Mouse (Mus musculus) brain, embryonic 14.5 days (tissue): ENCODE measurements at regions not wholly inside any gene's neighbourhood (a gene's known extent, or its start where the extent isn't known, plus 50 kb on each side); places are given as distances from the start of the nearest gene placed in this dataset.

Experiments
- CTCF ChIP-seq: fragments of 200-500 bp; IDR thresholded peaks from 2 replicates; pipeline ENCODE4 v1.5.1; 2012; ENCODE audit warnings: inconsistent platforms, mild to moderate bottlenecking, moderate library complexity, borderline replicate concordance; ENCODE audit not compliant: insufficient read depth, insufficient read length; ENCODE audit errors: extremely low read depth
- POLR2A ChIP-seq: fragments of 200-500 bp; IDR thresholded peaks from 2 replicates; pipeline ENCODE4 v1.6.1; 2012; ENCODE audit warnings: mild to moderate bottlenecking, inconsistent platforms, borderline replicate concordance; ENCODE audit not compliant: poor library complexity, insufficient read depth, insufficient read length, severe bottlenecking; ENCODE audit errors: extremely low read depth

GRCm38 (mm10) chr4:69761841-69762240 is 648.4 kb downstream of the Cdk5rap2 start:
- no peak for TF ChIP-seq POLR2A
- TF ChIP-seq CTCF: no peak
